Mouse (Mus musculus): ENCODE data around the gene Tapt1.

DNA sequence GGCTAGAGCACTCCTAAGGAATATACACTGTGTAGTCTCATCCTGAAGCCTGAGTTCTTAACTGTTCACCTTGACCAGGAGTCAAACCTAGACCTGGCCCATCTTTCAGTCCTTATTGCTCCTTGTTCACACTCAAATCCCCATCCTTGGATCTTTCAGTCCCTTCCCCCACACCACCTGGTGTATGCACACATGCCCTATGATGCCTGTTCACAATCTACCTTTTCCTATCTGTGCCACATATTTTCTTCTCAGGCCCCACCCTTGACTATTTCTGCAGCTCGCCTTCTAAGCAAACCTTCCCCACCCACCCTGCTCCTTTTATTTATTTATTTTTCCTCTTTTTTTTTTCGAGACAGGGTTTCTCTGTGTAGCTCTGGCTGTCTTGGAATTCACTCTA lies 12.4 kb downstream of the Tapt1 start:
- TF ChIP-seq POLR2A (IDR thresholded peaks at IDR 0.05; ENCODE audit: borderline replicate concordance, low read depth, low read length) (no peak), CTCF (IDR thresholded peaks at IDR 0.05; ENCODE audit: low read depth, low read length) (no peak)

Measured in bone marrow macrophage, adult 2 months (primary cell).